Mouse (Mus musculus): ENCODE measurements at regions not wholly inside any gene's neighbourhood (a gene's known extent, or its start where the extent isn't known, plus 50 kb on each side); places are given as distances from the start of the nearest gene placed in this dataset.

- Histone ChIP-seq H3K27me3 (no peaks in the 10 kb centered on the region), H3K36me3 (no peaks in the 10 kb centered on the region), H3K9ac (replicated peaks) (no peak overlapping the region), H3K27ac (no peak overlapping the region), H3K9me3 (no peaks in the 10 kb centered on the region), H3K4me2 (no peak overlapping the region), H3K4me1 (replicated peaks) (no peaks in the 10 kb centered on the region), H3K4me3 (replicated peaks) (no peak overlapping the region)
- no peak for ATAC-seq (ENCODE audit: insufficient number of reproducible peaks, insufficient read depth, low FRiP score, low TSS enrichment, low read depth)
Measured at GRCm38 (mm10) chr3:156170076-156170475, 391.5 kb upstream of the Negr1 start.

GRCm38 (mm10) chr3:156198688-156199087, 362.9 kb upstream of the Negr1 start:
- no peak overlapping the region for H3K4me3 ChIP-seq (replicated peaks)
- H3K36me3 ChIP-seq, result no peaks in the 10 kb centered on the region
- H3K27ac ChIP-seq, result no peak overlapping the region
- H3K9ac ChIP-seq (replicated peaks), result no peak overlapping the region
- H3K4me2 ChIP-seq, result no peak overlapping the region
- no peak for ATAC-seq (ENCODE audit: insufficient number of reproducible peaks, insufficient read depth, low FRiP score, low TSS enrichment, low read depth)
- H3K9me3 ChIP-seq, result no peaks in the 10 kb centered on the region
- no peaks in the 10 kb centered on the region for H3K4me1 ChIP-seq (replicated peaks)
- no peaks in the 10 kb centered on the region for H3K27me3 ChIP-seq

- Histone ChIP-seq H3K27me3 (no peaks in the 10 kb centered on the region), H3K36me3 (no peaks in the 10 kb centered on the region), H3K4me2 (no peak overlapping the region), H3K27ac (no peak overlapping the region), H3K4me1 (replicated peaks) (no peaks in the 10 kb centered on the region), H3K4me3 (replicated peaks) (no peak overlapping the region), H3K9ac (replicated peaks) (no peak overlapping the region), H3K9me3 (no peaks in the 10 kb centered on the region)
- no peak for ATAC-seq (ENCODE audit: insufficient number of reproducible peaks, insufficient read depth, low FRiP score, low TSS enrichment, low read depth)
Measured at GRCm38 (mm10) chr3:156199749-156200467, 361.7 kb upstream of the Negr1 start.

- H3K4me3 ChIP-seq (replicated peaks), result no peak overlapping the region
- no peak overlapping the region for H3K4me2 ChIP-seq
- ATAC-seq (ENCODE audit: insufficient number of reproducible peaks, insufficient read depth, low FRiP score, low TSS enrichment, low read depth), result no peak
- WGBS, result 83% methylated on average over 3 of the region's 3 CpGs
- no peak overlapping the region for H3K27ac ChIP-seq
- H3K4me1 ChIP-seq (replicated peaks), result no peaks in the 10 kb centered on the region
- no peaks in the 10 kb centered on the region for H3K36me3 ChIP-seq
- no peaks in the 10 kb centered on the region for H3K9me3 ChIP-seq
- H3K27me3 ChIP-seq, result no peaks in the 10 kb centered on the region
- no peak overlapping the region for H3K9ac ChIP-seq (replicated peaks)
Measured at GRCm38 (mm10) chr3:156205246-156205645, 356.3 kb upstream of the Negr1 start.

- no peak overlapping the region for H3K9ac ChIP-seq (replicated peaks)
- no peak for ATAC-seq (ENCODE audit: insufficient number of reproducible peaks, insufficient read depth, low FRiP score, low TSS enrichment, low read depth)
Measured at GRCm38 (mm10) chr3:156208420-156208819, 353.2 kb upstream of the Negr1 start.

GRCm38 (mm10) chr3:156210827-156211226, 350.8 kb upstream of the Negr1 start:
- no peaks in the 10 kb centered on the region for H3K4me1 ChIP-seq (replicated peaks)
- no peaks in the 10 kb centered on the region for H3K27me3 ChIP-seq
- no peak for ATAC-seq (ENCODE audit: insufficient number of reproducible peaks, insufficient read depth, low FRiP score, low TSS enrichment, low read depth)
- no peak overlapping the region for H3K4me3 ChIP-seq (replicated peaks)
- H3K36me3 ChIP-seq, result no peaks in the 10 kb centered on the region
- no peaks in the 10 kb centered on the region for H3K9me3 ChIP-seq
- 76% methylated on average over 4 of the region's 4 CpGs for WGBS
- no peak overlapping the region for H3K9ac ChIP-seq (replicated peaks)
- no peak overlapping the region for H3K27ac ChIP-seq
- H3K4me2 ChIP-seq, result no peak overlapping the region

More at GRCm38 (mm10) chr3:156208420-156208819, 353.2 kb upstream of the Negr1 start:
- no peak overlapping the region for H3K4me2 ChIP-seq
- no peak overlapping the region for H3K27ac ChIP-seq
- H3K36me3 ChIP-seq, result no peaks in the 10 kb centered on the region
- no peaks in the 10 kb centered on the region for H3K27me3 ChIP-seq
- no peaks in the 10 kb centered on the region for H3K4me1 ChIP-seq (replicated peaks)
- H3K4me3 ChIP-seq (replicated peaks), result no peak overlapping the region
- WGBS, result 37% methylated on average over 1 of the region's 1 CpGs
- H3K9me3 ChIP-seq, result no peaks in the 10 kb centered on the region

GRCm38 (mm10) chr3:156214823-156215222, 346.8 kb upstream of the Negr1 start:
- ATAC-seq (ENCODE audit: insufficient number of reproducible peaks, insufficient read depth, low FRiP score, low TSS enrichment, low read depth), result no peak
- no peak overlapping the region for H3K4me2 ChIP-seq
- no peaks in the 10 kb centered on the region for H3K4me1 ChIP-seq (replicated peaks)
- no peaks in the 10 kb centered on the region for H3K27me3 ChIP-seq
- no peaks in the 10 kb centered on the region for H3K9me3 ChIP-seq
- no peak overlapping the region for H3K4me3 ChIP-seq (replicated peaks)
- no peak overlapping the region for H3K27ac ChIP-seq
- WGBS, result 64% methylated on average over 1 of the region's 1 CpGs
- no peaks in the 10 kb centered on the region for H3K36me3 ChIP-seq
- no peak overlapping the region for H3K9ac ChIP-seq (replicated peaks)

GRCm38 (mm10) chr3:156232111-156232510, 329.5 kb upstream of the Negr1 start:
- H3K4me2 ChIP-seq, result no peak overlapping the region
- ATAC-seq (ENCODE audit: insufficient number of reproducible peaks, insufficient read depth, low FRiP score, low TSS enrichment, low read depth), result no peak
- H3K4me1 ChIP-seq (replicated peaks), result no peaks in the 10 kb centered on the region
- no peak overlapping the region for H3K9ac ChIP-seq (replicated peaks)
- no peak overlapping the region for H3K27ac ChIP-seq
- no peaks in the 10 kb centered on the region for H3K27me3 ChIP-seq
- H3K36me3 ChIP-seq, result no peaks in the 10 kb centered on the region
- no peaks in the 10 kb centered on the region for H3K9me3 ChIP-seq
- WGBS, result 87% methylated on average over 2 of the region's 2 CpGs
- no peak overlapping the region for H3K4me3 ChIP-seq (replicated peaks)

- 82% methylated on average over 4 of the region's 4 CpGs for WGBS
Measured at GRCm38 (mm10) chr3:156235955-156236354, 325.6 kb upstream of the Negr1 start.

GRCm38 (mm10) chr3:156252256-156252861, 309.2 kb upstream of the Negr1 start:
- Histone ChIP-seq H3K36me3 (no peaks in the 10 kb centered on the region), H3K27ac (no peak overlapping the region), H3K4me2 (no peak overlapping the region), H3K4me1 (replicated peaks) (peaks cover 15% of the 10 kb centered on the region), H3K9ac (replicated peaks) (no peak overlapping the region), H3K27me3 (no peaks in the 10 kb centered on the region), H3K4me3 (replicated peaks) (no peak overlapping the region), H3K9me3 (no peaks in the 10 kb centered on the region)
- 82% methylated on average over 6 of the region's 6 CpGs for WGBS
- ATAC-seq (ENCODE audit: insufficient number of reproducible peaks, insufficient read depth, low FRiP score, low TSS enrichment, low read depth), result no peak

More at GRCm38 (mm10) chr3:156235955-156236354, 325.6 kb upstream of the Negr1 start:
- no peak overlapping the region for H3K4me2 ChIP-seq
- no peak overlapping the region for H3K4me3 ChIP-seq (replicated peaks)
- no peaks in the 10 kb centered on the region for H3K4me1 ChIP-seq (replicated peaks)
- no peaks in the 10 kb centered on the region for H3K27me3 ChIP-seq
- no peak overlapping the region for H3K9ac ChIP-seq (replicated peaks)
- no peak overlapping the region for H3K27ac ChIP-seq
- no peaks in the 10 kb centered on the region for H3K36me3 ChIP-seq
- no peak for ATAC-seq (ENCODE audit: insufficient number of reproducible peaks, insufficient read depth, low FRiP score, low TSS enrichment, low read depth)
- no peaks in the 10 kb centered on the region for H3K9me3 ChIP-seq

- H3K4me1 ChIP-seq (replicated peaks), result peaks cover 15% of the 10 kb centered on the region
- H3K36me3 ChIP-seq, result no peaks in the 10 kb centered on the region
- no peak for ATAC-seq (ENCODE audit: insufficient number of reproducible peaks, insufficient read depth, low FRiP score, low TSS enrichment, low read depth)
- H3K9ac ChIP-seq (replicated peaks), result no peak overlapping the region
- 62% methylated on average over 7 of the region's 7 CpGs for WGBS
- H3K9me3 ChIP-seq, result no peaks in the 10 kb centered on the region
- H3K27me3 ChIP-seq, result no peaks in the 10 kb centered on the region
- H3K4me3 ChIP-seq (replicated peaks), result no peak overlapping the region
- no peak overlapping the region for H3K4me2 ChIP-seq
- no peak overlapping the region for H3K27ac ChIP-seq
Measured at GRCm38 (mm10) chr3:156253172-156253934, 308.2 kb upstream of the Negr1 start.

Measured in limb, embryonic 12.5 days (tissue).